Mouse (Mus musculus): ENCODE data around the gene Vmn1r221. TPM values are rescaled to one million over a fixed set of nuclear protein-coding genes. Genes with fewer than 3 reads are reported as not detected.

Gene Vmn1r221
- polyA plus RNA-seq, 1 experiment from 2014 or later, result not detected

- peak overlapping the region; percentile 28 for H3K4me3 ChIP-seq (replicated peaks; ENCODE audit: low read length)
- H3K9me3 ChIP-seq (ENCODE audit: control insufficient read depth, low read length), result no peaks in the 10 kb centered on the region
- ATAC-seq (ENCODE audit: low FRiP score), result peak; percentile 95
- DNase-seq (ENCODE audit: low spot score), result peak; percentile 78
- peak overlapping the region; percentile 53 for H3K4me2 ChIP-seq (replicated peaks)
- peak overlapping the region; percentile 35 for H3K9ac ChIP-seq
- H3K36me3 ChIP-seq (replicated peaks; ENCODE audit: control insufficient read depth, insufficient read depth), result no peaks in the 10 kb centered on the region
- no peak overlapping the region for H3K27ac ChIP-seq
- no peaks in the 10 kb centered on the region for H3K4me1 ChIP-seq (replicated peaks; ENCODE audit: control insufficient read depth, insufficient read depth, low read length)
- 2% methylated on average over 34 of the region's 34 CpGs for WGBS
- H3K27me3 ChIP-seq (ENCODE audit: control insufficient read depth, insufficient read depth, low read length), result no peaks in the 10 kb centered on the region
These were observed 56.6 kb downstream of the Vmn1r221 start for GRCm38 (mm10) chr13:23270321-23271101.

Other genes starting within 250 kb of the Vmn1r221 start
- gene Vmn1r213, start 206.5 kb upstream of the Vmn1r221 start, polyA plus RNA-seq (2014; fragmentation: Nextera tagmentation; extraction: Ambion mirVana), result not detected in 2 replicates
- gene Vmn1r214, start 183.7 kb upstream of the Vmn1r221 start, polyA plus RNA-seq (2014; fragmentation: Nextera tagmentation; extraction: Ambion mirVana), result not detected in 2 replicates
- gene Vmn1r215, start 146.1 kb upstream of the Vmn1r221 start, polyA plus RNA-seq (2014; fragmentation: Nextera tagmentation; extraction: Ambion mirVana), result not detected in 2 replicates
- not detected in 2 replicates for gene Vmn1r217, start 95.9 kb upstream of the Vmn1r221 start, polyA plus RNA-seq (2014; fragmentation: Nextera tagmentation; extraction: Ambion mirVana)
- gene Vmn1r218, start 81.0 kb upstream of the Vmn1r221 start, polyA plus RNA-seq (2014; fragmentation: Nextera tagmentation; extraction: Ambion mirVana), result not detected in 2 replicates
- not detected in 2 replicates for gene Vmn1r219, start 54.8 kb upstream of the Vmn1r221 start, polyA plus RNA-seq (2014; fragmentation: Nextera tagmentation; extraction: Ambion mirVana)
- not detected in 2 replicates for gene Vmn1r220, start 26.2 kb upstream of the Vmn1r221 start, polyA plus RNA-seq (2014; fragmentation: Nextera tagmentation; extraction: Ambion mirVana)
- gene Vmn1r222, start 21.8 kb downstream of the Vmn1r221 start, polyA plus RNA-seq (2014; fragmentation: Nextera tagmentation; extraction: Ambion mirVana), result not detected in 2 replicates
- not detected in 2 replicates for gene Vmn1r223, start 33.0 kb downstream of the Vmn1r221 start, polyA plus RNA-seq (2014; fragmentation: Nextera tagmentation; extraction: Ambion mirVana)
- 48.8 and 52.0 TPM in 2 replicates for gene Zfp322a, start 155.1 kb downstream of the Vmn1r221 start, polyA plus RNA-seq (2014; fragmentation: Nextera tagmentation; extraction: Ambion mirVana)
- gene Abt1, start 209.7 kb downstream of the Vmn1r221 start, polyA plus RNA-seq (2014; fragmentation: Nextera tagmentation; extraction: Ambion mirVana), result 8.5 and 8.9 TPM in 2 replicates